Mouse (Mus musculus): ENCODE measurements around the gene Ntpcr. TPM values are rescaled to one million over a fixed set of nuclear protein-coding genes. Genes with fewer than 3 reads are reported as not detected.

The Ntpcr gene
- polyA plus RNA-seq, 1 experiment from 2014 or later, result 37.6 TPM

DNA sequence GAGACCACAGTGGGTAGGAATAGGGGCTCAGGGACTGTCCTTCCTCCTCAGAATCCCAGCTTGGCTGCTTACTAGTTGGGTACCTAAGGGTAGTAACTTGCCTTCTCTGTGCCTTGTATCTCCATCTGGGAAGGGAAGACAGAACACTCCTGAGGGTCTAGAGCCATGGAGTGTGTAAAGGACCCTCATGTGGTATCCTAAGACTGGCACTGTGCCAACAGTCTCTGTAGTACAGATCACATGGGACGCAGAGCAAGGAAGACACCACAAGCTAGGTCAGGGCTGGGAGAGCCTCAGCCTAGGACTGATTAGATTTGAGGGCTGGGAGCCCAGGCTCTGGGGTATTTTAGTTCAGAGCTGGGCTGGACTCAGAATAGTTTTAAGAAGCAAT, 27.3 kb downstream of the Ntpcr start:
- Histone ChIP-seq H3K9me3 (ENCODE audit: control insufficient read depth, low read length) (no peaks in the 10 kb centered on the region), H3K4me2 (ENCODE audit: low read length) (no peak overlapping the region), H3K36me3 (ENCODE audit: control insufficient read depth, insufficient read depth, low read length) (peaks cover 8% of the 10 kb centered on the region; the same call in 1 of the 2 replicates), H3K4me1 (ENCODE audit: control insufficient read depth, insufficient read depth, low read depth, low read length) (peaks cover 6% of the 10 kb centered on the region), H3K27me3 (replicated peaks; ENCODE audit: control insufficient read depth, insufficient read depth, low read length) (no peaks in the 10 kb centered on the region), H3K27ac (ENCODE audit: low read depth, low read length) (peak overlapping the region; percentile 64; the same call in 1 of the 2 replicates), H3K4me3 (ENCODE audit: low read length) (no peak overlapping the region), H3K9ac (ENCODE audit: low read depth, low read length) (no peak overlapping the region; the same call in 1 of the 2 replicates)
- ATAC-seq, result peak; percentile 43; the same call in 1 of the 2 replicates
- 52% methylated on average over 1 of the region's 1 CpGs for WGBS

DNA sequence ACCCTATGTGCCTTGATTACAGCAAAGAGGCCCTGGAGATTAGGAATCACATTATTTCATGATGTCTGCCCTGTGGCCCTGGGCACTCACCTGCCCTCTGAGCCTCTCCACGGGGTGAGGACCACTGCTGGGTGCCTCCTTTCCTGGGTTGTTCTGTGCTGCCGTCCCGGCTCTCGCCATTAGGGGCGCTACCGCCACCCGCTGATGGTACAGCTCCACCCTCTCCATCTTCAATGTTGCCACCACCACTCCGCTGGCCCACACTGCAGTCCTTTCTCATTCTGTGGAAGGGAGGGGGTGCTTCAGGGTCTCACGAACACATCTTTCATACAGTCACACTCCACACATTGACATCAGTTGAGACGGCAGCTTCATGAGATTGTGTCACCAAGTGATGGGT, 29.3 kb downstream of the Ntpcr start:
- peaks cover 7% of the 10 kb centered on the region for H3K9me3 ChIP-seq (ENCODE audit: control insufficient read depth, low read length)
- no peak overlapping the region for H3K4me2 ChIP-seq (ENCODE audit: low read length)
- 57% methylated on average over 10 of the region's 10 CpGs for WGBS
- no peak for ATAC-seq
- H3K9ac ChIP-seq (ENCODE audit: low read depth, low read length), result no peak overlapping the region
- H3K4me3 ChIP-seq (ENCODE audit: low read length), result no peak overlapping the region
- no peak overlapping the region for H3K27ac ChIP-seq (ENCODE audit: low read depth, low read length)
- peaks cover 6% of the 10 kb centered on the region for H3K4me1 ChIP-seq (ENCODE audit: control insufficient read depth, insufficient read depth, low read depth, low read length)
- H3K27me3 ChIP-seq (replicated peaks; ENCODE audit: control insufficient read depth, insufficient read depth, low read length), result no peaks in the 10 kb centered on the region
- H3K36me3 ChIP-seq (ENCODE audit: control insufficient read depth, insufficient read depth, low read length), result peaks cover 12% of the 10 kb centered on the region

DNA sequence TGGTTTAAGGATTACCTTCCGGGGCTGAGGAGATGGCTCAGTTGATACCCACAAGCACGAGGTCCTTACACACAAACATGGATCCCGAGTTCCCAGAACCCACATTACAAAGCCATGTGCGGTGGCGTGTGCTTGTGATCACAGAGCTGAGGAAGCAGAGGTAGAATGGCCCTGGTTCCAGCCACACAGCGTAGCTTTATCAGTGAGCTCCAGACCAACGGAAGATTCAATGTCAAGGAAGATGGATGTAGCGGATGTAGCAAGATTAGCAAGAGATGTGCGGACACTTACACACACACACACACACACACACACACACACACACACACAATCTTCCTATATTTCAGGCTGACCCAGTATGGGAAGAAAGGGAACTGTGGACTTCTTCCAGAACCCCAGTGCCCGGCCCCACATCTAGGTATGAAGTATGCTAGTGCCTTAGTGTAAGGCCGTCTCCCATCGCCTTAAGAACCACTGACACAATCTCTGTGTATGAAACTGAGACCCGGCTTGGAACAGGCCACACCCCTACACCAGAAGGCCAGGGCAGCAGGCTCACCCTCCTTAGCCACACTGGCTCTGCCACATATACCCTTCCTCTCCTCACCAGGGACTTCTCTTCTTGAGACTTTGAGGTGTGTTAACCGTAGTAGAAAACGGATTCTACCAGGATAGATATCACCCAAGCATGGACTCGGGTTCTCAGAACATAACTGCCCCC, 33.5 kb downstream of the Ntpcr start:
- Histone ChIP-seq H3K36me3 (ENCODE audit: control insufficient read depth, insufficient read depth, low read length) (peaks cover 32% of the 10 kb centered on the region), H3K4me3 (ENCODE audit: low read length) (no peak overlapping the region), H3K4me1 (ENCODE audit: control insufficient read depth, insufficient read depth, low read depth, low read length) (no peaks in the 10 kb centered on the region), H3K27me3 (replicated peaks; ENCODE audit: control insufficient read depth, insufficient read depth, low read length) (no peaks in the 10 kb centered on the region), H3K9me3 (ENCODE audit: control insufficient read depth, low read length) (peaks cover 7% of the 10 kb centered on the region), H3K9ac (ENCODE audit: low read depth, low read length) (no peak overlapping the region), H3K4me2 (ENCODE audit: low read length) (no peak overlapping the region), H3K27ac (ENCODE audit: low read depth, low read length) (no peak overlapping the region)
- WGBS, result 98% methylated on average over 16 of the region's 16 CpGs
- no peak for ATAC-seq

DNA sequence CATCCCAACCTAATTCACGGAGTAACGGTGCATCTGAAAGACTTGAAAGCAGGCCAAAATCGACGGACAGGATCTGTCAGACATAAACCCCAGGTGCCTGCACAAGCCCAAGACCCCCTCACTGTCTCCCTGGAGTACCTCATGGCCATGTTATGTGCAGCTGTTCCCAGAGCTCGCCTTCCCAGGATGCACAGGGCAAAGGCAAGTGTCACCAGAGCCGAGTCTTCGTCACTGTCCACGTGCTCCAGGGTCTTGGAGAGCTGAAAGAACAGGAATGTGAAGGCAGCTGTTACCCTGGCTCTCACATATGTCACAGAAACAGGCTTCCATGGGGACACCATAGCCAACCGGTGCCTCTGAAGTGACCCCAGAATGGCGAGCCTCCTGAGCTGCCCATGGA, 38.3 kb downstream of the Ntpcr start:
- H3K9ac ChIP-seq (ENCODE audit: low read depth, low read length), result no peak overlapping the region

DNA sequence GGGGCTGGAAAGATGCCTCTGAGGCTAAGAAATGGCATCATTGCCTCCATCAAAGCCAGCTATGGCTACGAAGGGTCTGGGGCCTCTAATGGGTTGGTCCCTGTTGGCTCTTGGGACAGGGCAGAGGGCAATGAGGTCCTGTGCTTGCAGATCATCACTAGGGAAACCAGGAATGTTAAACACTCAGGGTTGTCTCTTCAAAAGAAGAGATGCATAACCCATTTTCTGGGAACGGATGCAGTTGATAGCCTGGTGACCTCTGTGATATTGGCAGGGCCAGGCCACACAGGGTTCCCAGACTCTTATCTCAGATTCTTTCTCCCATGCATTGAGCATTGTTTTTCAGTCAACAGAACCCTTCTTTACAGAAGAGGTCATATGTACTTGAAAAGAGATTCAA, 42.5 kb downstream of the Ntpcr start:
- H3K27me3 ChIP-seq (replicated peaks; ENCODE audit: control insufficient read depth, insufficient read depth, low read length), result no peaks in the 10 kb centered on the region
- H3K36me3 ChIP-seq (ENCODE audit: control insufficient read depth, insufficient read depth, low read length), result peaks cover 7% of the 10 kb centered on the region; the same call in 1 of the 2 replicates
- H3K4me3 ChIP-seq (ENCODE audit: low read length), result no peak overlapping the region
- H3K9me3 ChIP-seq (ENCODE audit: control insufficient read depth, low read length), result no peaks in the 10 kb centered on the region
- no peak for ATAC-seq
- no peak overlapping the region for H3K4me2 ChIP-seq (ENCODE audit: low read length)
- H3K27ac ChIP-seq (ENCODE audit: low read depth, low read length), result no peak overlapping the region
- no peaks in the 10 kb centered on the region for H3K4me1 ChIP-seq (ENCODE audit: control insufficient read depth, insufficient read depth, low read depth, low read length)
- H3K9ac ChIP-seq (ENCODE audit: low read depth, low read length), result no peak overlapping the region
- 63% methylated on average over 2 of the region's 2 CpGs for WGBS

More for the DNA sequence above, 38.3 kb downstream of the Ntpcr start:
- Histone ChIP-seq H3K36me3 (ENCODE audit: control insufficient read depth, insufficient read depth, low read length) (peaks cover 26% of the 10 kb centered on the region), H3K4me3 (ENCODE audit: low read length) (no peak overlapping the region), H3K27ac (ENCODE audit: low read depth, low read length) (no peak overlapping the region), H3K27me3 (replicated peaks; ENCODE audit: control insufficient read depth, insufficient read depth, low read length) (no peaks in the 10 kb centered on the region), H3K9me3 (ENCODE audit: control insufficient read depth, low read length) (peaks cover 7% of the 10 kb centered on the region), H3K4me2 (ENCODE audit: low read length) (no peak overlapping the region), H3K4me1 (ENCODE audit: control insufficient read depth, insufficient read depth, low read depth, low read length) (no peaks in the 10 kb centered on the region)
- 81% methylated on average over 10 of the region's 10 CpGs for WGBS
- ATAC-seq, result no peak

DNA sequence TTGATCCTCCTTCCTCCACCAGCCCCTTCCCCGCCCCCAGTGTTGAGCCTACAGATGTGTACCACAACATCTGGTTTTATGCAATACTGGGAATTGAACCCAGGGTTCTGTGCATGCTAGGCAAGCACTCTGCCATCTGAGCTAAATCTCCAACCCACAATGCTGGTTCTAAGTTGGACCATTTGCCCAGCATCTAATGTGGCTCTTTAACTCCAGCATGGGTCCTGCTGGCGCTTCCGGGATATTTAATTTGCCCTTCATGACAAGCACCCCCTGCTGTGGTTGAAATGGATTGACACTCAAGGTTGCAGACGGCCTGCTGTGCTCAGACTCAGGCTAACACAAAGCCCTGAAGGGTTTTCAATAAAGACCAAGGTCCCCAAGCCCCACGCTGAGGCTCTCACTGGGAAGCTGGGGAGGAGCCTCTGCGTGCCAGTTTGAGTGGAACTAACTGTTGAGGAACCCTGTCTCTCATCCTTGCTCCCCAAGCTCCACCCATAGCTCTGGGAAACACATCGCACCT, 43.6 kb downstream of the Ntpcr start:
- Histone ChIP-seq H3K36me3 (ENCODE audit: control insufficient read depth, insufficient read depth, low read length) (no peaks in the 10 kb centered on the region), H3K4me2 (ENCODE audit: low read length) (no peak overlapping the region), H3K9me3 (ENCODE audit: control insufficient read depth, low read length) (no peaks in the 10 kb centered on the region), H3K27me3 (replicated peaks; ENCODE audit: control insufficient read depth, insufficient read depth, low read length) (no peaks in the 10 kb centered on the region), H3K27ac (ENCODE audit: low read depth, low read length) (no peak overlapping the region), H3K4me3 (ENCODE audit: low read length) (no peak overlapping the region), H3K4me1 (ENCODE audit: control insufficient read depth, insufficient read depth, low read depth, low read length) (no peaks in the 10 kb centered on the region), H3K9ac (ENCODE audit: low read depth, low read length) (no peak overlapping the region)
- WGBS, result 43% methylated on average over 7 of the region's 7 CpGs
- no peak for ATAC-seq

DNA sequence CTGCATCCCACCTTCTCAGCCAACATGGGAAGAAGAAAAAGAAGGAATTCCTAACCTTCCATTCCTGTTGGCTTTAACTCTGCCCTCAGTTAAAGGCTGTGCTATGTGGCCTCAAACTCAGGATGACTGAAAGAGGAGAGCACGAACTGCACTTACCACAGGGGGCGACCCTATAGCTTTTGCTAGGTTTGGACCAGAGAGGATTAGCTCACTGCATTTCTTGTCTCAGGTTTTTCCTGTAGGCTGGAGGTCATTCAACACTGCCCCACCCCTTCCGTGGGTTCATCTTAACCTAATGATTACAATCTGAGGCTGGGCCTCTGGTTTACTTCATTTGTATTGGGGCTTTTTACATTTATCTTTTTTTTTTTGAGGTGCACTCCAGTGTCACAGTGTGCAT, 45.3 kb downstream of the Ntpcr start:
- Histone ChIP-seq H3K4me2 (ENCODE audit: low read length) (no peak overlapping the region), H3K4me3 (ENCODE audit: low read length) (no peak overlapping the region), H3K9me3 (ENCODE audit: control insufficient read depth, low read length) (no peaks in the 10 kb centered on the region), H3K27ac (ENCODE audit: low read depth, low read length) (no peak overlapping the region), H3K27me3 (replicated peaks; ENCODE audit: control insufficient read depth, insufficient read depth, low read length) (no peaks in the 10 kb centered on the region), H3K9ac (ENCODE audit: low read depth, low read length) (no peak overlapping the region), H3K36me3 (ENCODE audit: control insufficient read depth, insufficient read depth, low read length) (no peaks in the 10 kb centered on the region), H3K4me1 (ENCODE audit: control insufficient read depth, insufficient read depth, low read depth, low read length) (no peaks in the 10 kb centered on the region)
- no peak for ATAC-seq
- 74% methylated on average over 3 of the region's 3 CpGs for WGBS

DNA sequence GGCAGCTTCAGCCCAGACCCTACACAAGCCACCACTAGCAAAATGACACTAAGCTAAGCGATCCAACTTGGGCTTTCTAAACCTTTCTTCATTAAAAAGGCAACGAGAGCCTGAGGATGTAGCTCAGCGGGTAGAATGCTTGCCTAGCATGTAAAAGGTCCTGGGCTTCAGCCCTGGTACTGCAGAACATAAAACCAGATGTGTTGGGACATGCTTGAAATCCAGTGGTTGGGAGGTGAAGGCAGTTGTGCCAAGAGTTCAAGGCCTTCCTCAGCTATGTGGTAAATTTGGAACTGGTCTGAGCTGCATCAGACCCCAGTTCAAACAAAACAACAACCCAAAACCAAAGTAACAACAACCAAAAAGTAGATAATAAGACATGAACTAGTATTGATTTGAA, 46.6 kb downstream of the Ntpcr start:
- Histone ChIP-seq H3K4me2 (ENCODE audit: low read length) (no peak overlapping the region), H3K4me3 (ENCODE audit: low read length) (no peak overlapping the region), H3K9me3 (ENCODE audit: control insufficient read depth, low read length) (no peaks in the 10 kb centered on the region), H3K27ac (ENCODE audit: low read depth, low read length) (no peak overlapping the region), H3K36me3 (ENCODE audit: control insufficient read depth, insufficient read depth, low read length) (no peaks in the 10 kb centered on the region), H3K27me3 (replicated peaks; ENCODE audit: control insufficient read depth, insufficient read depth, low read length) (no peaks in the 10 kb centered on the region), H3K4me1 (ENCODE audit: control insufficient read depth, insufficient read depth, low read depth, low read length) (no peaks in the 10 kb centered on the region), H3K9ac (ENCODE audit: low read depth, low read length) (no peak overlapping the region)
- WGBS, result 92% methylated on average over 3 of the region's 3 CpGs
- ATAC-seq, result no peak

DNA sequence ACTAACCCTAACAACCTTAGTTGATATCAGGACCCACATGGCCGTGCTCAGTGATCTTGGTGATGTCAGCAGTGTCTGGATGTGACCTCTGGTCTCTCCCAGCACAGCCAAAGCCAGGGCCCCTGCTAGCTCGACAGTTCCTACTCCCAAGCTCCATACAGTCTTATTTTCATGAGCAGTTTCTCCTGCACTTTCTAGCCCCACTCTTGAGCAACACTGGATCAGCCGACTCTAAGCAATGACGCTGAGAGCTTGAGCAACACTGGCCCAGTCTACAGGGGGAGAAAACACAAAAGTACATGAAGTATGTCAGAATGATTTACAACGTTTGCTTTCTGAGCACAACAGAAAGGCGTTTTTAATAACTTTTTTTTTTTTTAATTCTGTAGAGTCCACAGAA, 47.0 kb downstream of the Ntpcr start:
- Histone ChIP-seq H3K9me3 (ENCODE audit: control insufficient read depth, low read length) (no peaks in the 10 kb centered on the region), H3K4me1 (ENCODE audit: control insufficient read depth, insufficient read depth, low read depth, low read length) (no peaks in the 10 kb centered on the region), H3K27me3 (replicated peaks; ENCODE audit: control insufficient read depth, insufficient read depth, low read length) (no peaks in the 10 kb centered on the region), H3K27ac (ENCODE audit: low read depth, low read length) (no peak overlapping the region), H3K4me2 (ENCODE audit: low read length) (no peak overlapping the region), H3K36me3 (ENCODE audit: control insufficient read depth, insufficient read depth, low read length) (no peaks in the 10 kb centered on the region), H3K9ac (ENCODE audit: low read depth, low read length) (no peak overlapping the region), H3K4me3 (ENCODE audit: low read length) (no peak overlapping the region)
- no peak for ATAC-seq
- 81% methylated on average over 6 of the region's 6 CpGs for WGBS

Measured in hindbrain, embryonic 16.5 days (tissue).